Mouse (Mus musculus): Measurements from ENCODE around the gene Tyk2.
A peak's percentile ranks its signal among the peaks of the same experiment; 100 is the strongest.

Tyk2 gene

GRCm38 (mm10) chr9:21149077-21149653 is 18.1 kb upstream of the Tyk2 start:
- no peak for DNase-seq

DNA sequence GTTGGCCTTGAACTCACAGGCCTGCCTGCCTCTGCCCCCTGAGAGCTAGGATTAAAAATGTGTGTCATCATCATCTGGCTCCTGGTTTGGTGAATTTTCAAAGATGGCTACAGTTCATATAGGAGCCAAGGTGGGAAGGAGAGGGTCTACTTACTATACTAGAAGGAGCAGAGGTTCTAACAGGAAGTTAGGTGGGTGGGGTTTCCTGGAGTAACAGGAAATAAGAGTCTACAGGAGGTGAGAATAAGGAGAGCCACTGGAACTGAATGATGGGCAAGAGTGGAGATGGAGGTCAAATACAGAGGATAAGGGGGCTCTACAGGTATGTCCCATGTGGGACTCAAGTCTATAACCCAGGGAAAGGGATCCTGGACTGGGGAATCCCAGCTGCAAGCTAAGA is 17.4 kb upstream of the Tyk2 start:
- no peak for DNase-seq

GRCm38 (mm10) chr9:21146722-21147121 is 15.7 kb upstream of the Tyk2 start:
- DNase-seq: no peak

DNA sequence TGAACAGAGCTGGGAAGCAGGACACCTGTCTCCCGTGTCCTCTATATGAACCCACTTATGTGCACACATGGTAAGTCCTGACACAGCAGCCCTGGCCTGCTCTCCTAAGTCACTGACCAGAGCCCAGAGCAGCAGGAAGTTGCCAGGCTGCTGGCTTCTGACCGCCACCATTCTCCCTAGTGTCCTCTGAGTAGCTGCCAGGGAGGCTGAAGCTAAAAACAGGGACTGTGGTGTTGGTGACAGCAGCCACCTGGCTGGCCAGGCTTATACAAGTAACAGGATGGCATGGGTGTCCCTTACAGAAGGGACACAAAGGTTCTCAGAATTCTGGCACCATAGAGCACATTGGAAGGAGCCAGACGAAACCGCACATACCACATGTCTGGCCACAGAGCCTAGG is 14.4 kb upstream of the Tyk2 start:
- no peak for DNase-seq

GRCm38 (mm10) chr9:21144361-21144760 is 13.3 kb upstream of the Tyk2 start:
- DNase-seq: no peak

- no peak for DNase-seq
Measured at GRCm38 (mm10) chr9:21141922-21142321, 10.9 kb upstream of the Tyk2 start.

GRCm38 (mm10) chr9:21138386-21138785 is 7.3 kb upstream of the Tyk2 start:
- DNase-seq: no peak

DNA sequence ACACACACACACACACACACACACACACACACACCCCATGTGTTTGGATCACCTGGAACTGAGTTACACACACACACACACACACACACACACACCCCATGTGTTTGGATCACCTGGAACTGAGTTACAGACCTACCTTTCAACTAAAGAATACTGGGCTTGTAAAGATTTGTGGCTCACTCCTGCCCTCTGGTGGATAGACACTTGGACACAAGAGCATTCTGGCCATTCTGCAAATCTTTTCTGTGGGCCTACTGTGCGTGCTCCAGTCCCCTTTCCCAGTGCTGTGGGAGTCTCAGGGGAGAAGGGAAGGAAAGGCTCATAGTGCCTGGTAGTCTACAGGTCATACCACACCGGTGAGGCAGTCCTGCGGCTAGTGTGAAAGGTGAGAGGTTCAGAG is 6.2 kb upstream of the Tyk2 start:
- peak; percentile 71 for DNase-seq

DNA sequence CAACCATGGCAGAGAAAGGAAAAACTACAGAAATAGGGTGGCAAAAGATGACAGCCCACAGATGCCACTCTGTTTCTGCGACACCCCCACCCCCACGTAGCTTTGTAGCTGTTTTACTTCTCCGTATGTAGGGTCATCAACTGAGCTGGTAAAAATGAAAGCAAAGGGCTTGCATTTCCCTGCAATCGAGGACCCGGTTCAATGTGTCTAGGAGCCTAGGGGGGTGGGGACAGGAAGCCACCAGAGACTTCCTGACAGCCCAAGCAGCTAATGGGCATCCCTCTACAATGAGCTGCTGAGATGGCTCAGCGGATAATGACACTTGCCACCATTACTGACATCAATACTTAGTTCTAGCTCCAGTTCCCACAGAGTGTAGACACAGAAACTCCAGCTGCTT is 5.4 kb upstream of the Tyk2 start:
- DNase-seq: no peak

DNA sequence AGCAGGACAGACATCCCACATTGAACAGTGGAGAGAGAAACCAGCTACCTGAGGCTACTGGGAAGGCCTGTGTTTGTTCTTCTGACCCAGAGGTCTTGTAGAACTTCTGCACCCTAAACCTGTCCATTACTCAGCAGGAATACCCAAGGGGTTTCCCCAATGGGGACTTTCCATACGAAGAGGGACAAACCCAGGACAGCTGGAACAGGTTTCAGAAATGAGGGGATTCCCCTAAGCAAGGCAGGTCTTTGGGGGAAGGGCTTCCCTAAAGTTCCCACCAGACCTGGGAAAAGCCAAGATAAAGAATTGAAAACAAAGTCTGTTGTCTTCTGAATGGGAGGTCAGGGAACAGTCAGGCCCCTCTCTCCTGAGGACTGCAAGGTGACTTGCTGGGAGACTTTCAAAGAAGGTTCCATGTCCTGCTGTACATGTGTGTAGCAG is 4.9 kb upstream of the Tyk2 start:
- DNase-seq: no peak

DNA sequence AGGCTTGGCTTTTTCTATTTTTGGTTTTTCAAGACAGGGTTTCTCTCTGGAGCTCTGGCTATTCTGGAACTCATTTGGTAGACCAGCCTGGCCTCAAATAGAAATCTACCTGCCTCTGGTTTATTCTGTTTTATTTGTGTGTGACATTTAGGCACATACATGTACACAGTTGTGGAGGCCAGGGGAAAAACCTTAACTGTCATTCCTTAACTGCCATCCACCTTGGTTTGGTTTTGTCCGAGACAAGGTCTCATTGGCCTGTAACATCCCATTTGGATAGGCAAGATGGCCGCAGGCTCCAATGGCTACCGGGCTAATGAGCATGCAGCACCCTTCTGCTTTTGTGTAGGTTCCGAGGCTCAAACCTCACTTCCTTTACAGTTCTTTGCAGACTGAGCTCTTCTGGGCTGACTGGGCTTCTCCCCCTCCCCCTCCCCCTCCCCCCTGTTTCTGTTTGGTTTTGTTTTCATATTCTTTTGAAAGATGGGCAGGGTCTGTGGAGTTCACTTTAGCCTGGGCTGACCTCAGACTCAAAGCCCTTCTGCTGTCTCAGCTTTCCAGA is 4.4 kb upstream of the Tyk2 start:
- DNase-seq: no peak

- peak; percentile 27 for DNase-seq
Measured at GRCm38 (mm10) chr9:21134595-21135328, 3.7 kb upstream of the Tyk2 start.

DNA sequence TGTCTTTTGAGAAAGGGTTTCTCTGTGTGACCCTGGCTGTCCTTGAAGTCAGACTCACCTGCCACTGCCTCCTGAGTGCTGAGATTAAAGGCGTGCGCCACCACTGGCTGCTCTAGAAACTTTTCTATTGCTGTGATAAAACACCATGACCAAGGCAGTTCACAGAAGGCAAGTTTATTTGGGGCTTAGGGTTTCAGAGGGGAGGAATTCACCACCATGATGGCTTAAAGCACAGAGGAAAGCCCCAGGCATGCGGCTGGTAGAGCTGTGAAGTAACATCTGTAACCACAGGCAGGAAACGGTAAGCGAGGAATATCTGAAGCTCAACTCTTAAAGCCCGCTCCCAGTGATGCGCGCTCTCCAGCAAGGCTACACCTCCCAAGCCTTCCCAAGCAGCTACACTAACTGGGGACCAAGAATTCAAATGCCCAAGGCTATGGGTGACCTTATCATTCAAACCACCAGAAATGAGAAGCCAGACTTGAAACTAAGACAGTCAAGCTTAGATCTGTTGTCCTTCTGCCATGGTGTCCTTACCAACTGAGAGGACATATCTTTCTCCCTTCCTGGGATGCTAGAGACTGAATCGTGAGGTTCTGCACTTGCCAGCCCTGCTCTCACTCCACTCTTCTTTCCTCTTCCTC is 2.1 kb upstream of the Tyk2 start:
- no peak for DNase-seq

DNA sequence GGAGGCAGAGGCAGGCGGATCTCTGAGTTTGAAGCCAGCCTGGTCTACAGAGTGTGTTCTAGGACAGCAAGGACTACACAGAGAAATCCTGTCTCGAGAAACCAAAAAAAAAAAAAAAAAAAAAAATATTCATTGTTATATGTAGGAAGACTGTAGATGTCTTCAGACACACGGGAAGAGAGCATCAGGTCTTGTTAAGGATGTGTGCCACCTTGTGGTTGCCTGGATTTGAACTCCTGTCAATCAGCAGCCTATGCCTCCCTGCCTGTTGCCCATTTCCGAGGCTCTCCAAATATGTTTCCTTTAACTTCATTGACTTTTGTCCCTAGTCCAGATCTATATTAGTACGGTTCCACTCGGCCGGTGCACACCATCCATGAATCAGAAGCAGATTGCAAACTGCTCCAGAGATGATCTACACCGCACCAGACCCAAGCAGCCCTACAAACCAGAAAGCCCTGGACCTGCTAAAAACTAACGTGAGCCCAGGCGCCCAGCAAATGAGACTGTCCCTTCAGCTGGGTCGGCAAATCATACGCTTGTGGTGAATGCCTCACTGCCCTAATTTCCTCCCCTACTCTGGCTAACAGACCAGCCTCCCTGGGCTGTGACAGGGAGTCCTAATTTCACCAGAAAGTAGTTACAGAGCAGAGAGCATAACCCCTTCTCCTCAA is 1.2 kb upstream of the Tyk2 start:
- peak; percentile 33 for DNase-seq

GRCm38 (mm10) chr9:21126259-21126627 is 4.8 kb downstream of the Tyk2 start:
- DNase-seq: no peak

GRCm38 (mm10) chr9:21125502-21126258 is 5.4 kb downstream of the Tyk2 start:
- DNase-seq: no peak

GRCm38 (mm10) chr9:21124837-21125236 is 6.2 kb downstream of the Tyk2 start:
- DNase-seq: no peak

DNA sequence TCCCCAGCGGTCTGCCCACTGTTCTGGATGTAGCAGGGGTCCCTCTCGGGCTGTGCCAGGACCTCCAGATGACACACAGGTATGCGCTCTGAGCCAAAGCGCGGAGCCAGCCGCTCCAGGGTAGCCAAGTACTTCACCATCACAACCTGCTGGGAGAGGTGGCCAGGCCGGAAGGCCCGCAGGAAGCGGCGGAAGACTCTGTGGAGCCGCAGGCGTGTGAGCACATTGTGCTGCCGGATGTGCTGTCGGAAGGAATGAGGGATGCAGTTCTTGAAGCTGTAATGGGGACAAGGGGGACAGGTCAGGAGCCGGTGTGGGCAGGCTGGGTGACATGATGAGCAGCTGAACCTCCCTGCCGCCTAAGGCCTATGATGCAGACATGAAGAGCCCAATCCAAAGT is 9.6 kb downstream of the Tyk2 start:
- no peak for DNase-seq

GRCm38 (mm10) chr9:21117073-21117472 is 14.0 kb downstream of the Tyk2 start:
- DNase-seq: no peak

DNA sequence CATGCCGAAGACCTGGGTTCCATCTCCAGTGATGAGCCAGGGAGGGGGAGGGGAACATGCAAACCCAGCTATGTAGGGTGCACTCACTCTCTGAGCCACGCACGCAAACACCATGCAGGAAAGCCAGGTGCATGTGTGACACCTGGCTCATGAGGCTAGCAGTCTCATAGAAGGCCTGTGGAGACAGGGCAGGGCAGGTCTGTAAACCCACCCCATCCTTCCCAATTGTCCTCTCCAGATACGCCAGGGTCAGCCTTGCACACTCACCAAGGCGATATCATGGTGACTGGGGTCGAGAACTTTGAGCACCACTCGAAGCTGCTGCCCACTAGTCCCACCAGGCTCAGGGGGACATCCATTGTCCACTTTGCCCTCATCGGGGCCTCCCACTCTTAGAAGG is 15.9 kb downstream of the Tyk2 start:
- no peak for DNase-seq

GRCm38 (mm10) chr9:21114190-21114589 is 16.9 kb downstream of the Tyk2 start:
- no peak for DNase-seq

DNA sequence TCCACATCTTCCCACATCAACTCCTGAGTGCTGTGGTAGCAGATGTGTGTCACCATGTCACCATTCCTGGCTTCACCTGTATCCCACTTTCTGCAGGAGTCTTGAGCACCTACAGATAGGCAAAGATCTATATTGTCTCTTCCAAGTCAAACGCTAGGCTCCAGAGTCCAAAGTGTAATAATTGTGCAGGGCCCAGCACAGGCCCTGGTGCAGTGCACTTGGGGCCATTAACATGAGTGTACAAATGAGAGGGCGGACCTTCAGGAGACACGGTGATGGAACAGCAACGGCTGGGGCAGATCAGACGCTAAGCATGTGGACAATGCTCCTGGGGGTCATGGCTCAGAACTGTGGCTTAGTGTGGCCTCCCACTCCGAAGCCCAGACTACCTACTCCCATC is 17.3 kb downstream of the Tyk2 start:
- no peak for DNase-seq

All from kidney, adult 18-20 months (tissue).